Mouse (Mus musculus) liver, embryonic 18 days (tissue): ENCODE results near the gene Gltp. TPM values are rescaled to one million over a fixed set of nuclear protein-coding genes. Genes with fewer than 3 reads are reported as not detected.

Experiments used
- polyA plus RNA-seq: library from polyadenylated mRNA; depleted of rRNA; stranded (reverse); fragments of >200 nt; gene quantifications from 2 replicates; pipeline ENCODE4 v1.2.3, GENCODE M21; 2012; rRNA removed

Gene Gltp
- 14.7 and 16.2 TPM in 2 replicates for polyA plus RNA-seq

DNA sequence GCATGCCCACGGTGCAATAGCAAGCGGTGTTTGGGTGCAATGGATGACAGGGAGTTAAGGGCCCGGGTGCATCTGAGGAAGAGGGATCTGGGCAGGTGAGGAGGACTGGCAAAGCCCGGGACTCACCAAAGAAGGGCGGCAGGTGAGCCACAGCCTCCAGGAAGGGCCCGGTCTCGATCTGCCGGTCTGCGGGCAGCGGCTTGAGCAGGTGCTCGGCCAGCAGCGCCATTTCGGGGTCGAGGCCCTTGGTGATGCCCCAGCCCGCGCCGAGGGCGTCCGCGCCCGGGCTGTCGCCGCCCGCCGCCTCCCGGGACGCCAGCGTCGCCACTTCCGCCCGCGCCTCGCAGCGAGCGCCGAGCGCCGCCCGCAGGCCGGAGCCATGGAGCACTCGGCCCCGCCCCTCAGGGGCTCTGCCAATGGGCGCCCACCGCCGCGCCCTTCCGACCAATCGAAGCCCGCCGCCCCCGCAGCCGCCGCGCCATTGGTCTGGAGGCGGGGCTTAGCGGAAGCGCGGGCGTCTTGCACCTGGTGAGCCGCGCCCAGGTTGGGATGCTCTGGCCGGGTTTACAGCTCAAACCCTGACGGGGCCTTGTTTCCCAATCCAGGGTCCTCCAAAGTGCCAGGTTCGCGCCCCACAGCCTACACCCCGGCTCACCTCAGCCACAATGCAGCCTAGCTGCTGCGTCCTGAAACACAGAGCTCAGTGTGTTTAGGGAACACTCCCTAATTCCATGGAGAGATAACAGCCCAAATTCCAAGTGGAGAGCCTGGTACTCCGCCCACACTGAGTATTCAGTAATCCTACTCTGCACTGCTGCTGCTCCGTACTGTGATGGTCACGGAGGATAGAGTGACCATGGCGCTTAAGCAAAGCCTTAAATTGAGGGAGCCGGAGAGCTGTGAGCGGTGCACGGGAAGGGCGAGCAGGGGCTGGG, at the start of gene Gltp:
Gltp (minus strand) TSS at position 352 of the 935 bp plus-strand sequence.

GRCm38 (mm10) chr5:114707265-114708068, 16.7 kb upstream of the Gltp start, which contains the start of gene Tchp:
TSS of gene Tchp (plus strand) at chr5:114707760.

DNA sequence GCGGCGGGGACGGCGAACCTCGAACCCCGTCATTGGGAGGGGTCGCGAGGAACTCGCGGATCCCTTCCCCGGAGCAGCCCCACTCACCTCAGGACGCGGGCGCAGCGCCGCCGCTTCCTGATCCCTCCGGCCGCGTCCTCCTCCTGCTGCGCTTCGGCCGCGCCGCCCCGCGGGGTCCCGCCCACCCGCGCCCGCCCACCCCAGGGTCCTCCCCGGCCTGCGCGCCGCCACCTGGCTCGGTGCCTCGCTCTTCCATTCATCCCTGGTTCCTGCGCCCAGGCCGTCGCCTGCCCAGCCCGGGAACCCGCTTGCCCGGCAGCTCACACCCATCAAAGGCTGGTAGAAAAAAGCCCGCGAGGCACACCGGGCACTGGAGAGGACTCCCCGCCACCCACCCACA, 32.5 kb downstream of the Gltp start, which contains the start of gene Trpv4:
Trpv4 (minus strand) TSS at position 167 of the 400 bp plus-strand sequence.

Other genes starting within 250 kb of the Gltp start
- 9.4 and 9.6 TPM in 2 replicates for gene Mmab, start 246.9 kb downstream of the Gltp start, polyA plus RNA-seq
- gene Mvk, start 246.7 kb downstream of the Gltp start, polyA plus RNA-seq: 15.7 and 16.0 TPM in 2 replicates
- 1.0 and 1.1 TPM in 2 replicates for gene Fam222a, start 123.0 kb downstream of the Gltp start, polyA plus RNA-seq
- 0.58 and 0.63 TPM in 2 replicates for gene Trpv4, start 32.6 kb downstream of the Gltp start, polyA plus RNA-seq
- gene Tchp, start 16.8 kb upstream of the Gltp start, polyA plus RNA-seq: 4.8 and 5.4 TPM in 2 replicates
- 28.5 and 31.8 TPM in 2 replicates for gene Ankrd13a, start 83.7 kb upstream of the Gltp start, polyA plus RNA-seq
- gene Git2, start 84.5 kb upstream of the Gltp start, polyA plus RNA-seq: 14.6 and 19.2 TPM in 2 replicates
- 13.9 and 14.2 TPM in 2 replicates for gene 1500011B03Rik, start 132.5 kb upstream of the Gltp start, polyA plus RNA-seq
- gene 4930519G04Rik, start 162.7 kb upstream of the Gltp start, polyA plus RNA-seq: 0.01 TPM in 1 of 2 replicates, not detected in the other
- 0.01 TPM in 1 of 2 replicates, not detected in the other for gene Gm9936, start 167.7 kb upstream of the Gltp start, polyA plus RNA-seq
- 12.9 and 17.0 TPM in 2 replicates for gene Oasl2, start 206.0 kb upstream of the Gltp start, polyA plus RNA-seq
- 3.1 and 6.2 TPM in 2 replicates for gene Oasl1, start 232.3 kb upstream of the Gltp start, polyA plus RNA-seq